Mouse (Mus musculus) frontal cortex, postnatal 36 days (tissue): ENCODE data around the gene Jsrp1.

Experiments
- DNase-seq, 2 experiments: peaks; one replicate each; pipeline ENCODE4 v3.0.0; 2022; ENCODE audit warnings: low spot score in 2 of 2

Gene Jsrp1

GRCm38 (mm10) chr10:80813366-80813765 is at the start of gene Jsrp1:
Gene Jsrp1, minus strand, starts transcription at chr10:80813498.
- no peak for DNase-seq

GRCm38 (mm10) chr10:80862305-80862704 is 49.0 kb upstream of the Jsrp1 start:
- no peak for DNase-seq

GRCm38 (mm10) chr10:80858350-80858935 is 45.1 kb upstream of the Jsrp1 start:
- no peak for DNase-seq

- no peak for DNase-seq
Measured at GRCm38 (mm10) chr10:80857848-80858247, 44.5 kb upstream of the Jsrp1 start.

- DNase-seq = no peak
Measured at GRCm38 (mm10) chr10:80857386-80857785, 44.1 kb upstream of the Jsrp1 start.

GRCm38 (mm10) chr10:80856908-80857307 is 43.6 kb upstream of the Jsrp1 start:
- DNase-seq = no peak

GRCm38 (mm10) chr10:80856267-80856666 is 43.0 kb upstream of the Jsrp1 start:
- DNase-seq = no peak

GRCm38 (mm10) chr10:80855749-80856073 is 42.4 kb upstream of the Jsrp1 start:
- no peak for DNase-seq

- peak; percentile 96 to 98 for DNase-seq
Measured at GRCm38 (mm10) chr10:80854913-80855748, 41.8 kb upstream of the Jsrp1 start, which contains the start of the genes Lsm7 and Sppl2b. Gene Lsm7, minus strand, starts transcription at chr10:80855209. Gene Sppl2b, plus strand, starts transcription at chr10:80855275.

GRCm38 (mm10) chr10:80848571-80848970 is 35.3 kb upstream of the Jsrp1 start:
- DNase-seq = no peak

- DNase-seq = peak; percentile 44 to 54
Measured at GRCm38 (mm10) chr10:80845732-80846131, 32.4 kb upstream of the Jsrp1 start.

GRCm38 (mm10) chr10:80845055-80845693 is 31.9 kb upstream of the Jsrp1 start:
- no peak for DNase-seq

GRCm38 (mm10) chr10:80843931-80844547 is 30.7 kb upstream of the Jsrp1 start, which contains the start of gene Lingo3:
Gene Lingo3, minus strand, starts transcription at chr10:80844039.
- DNase-seq = peak; percentile 54 to 57

GRCm38 (mm10) chr10:80843087-80843930 is 30.0 kb upstream of the Jsrp1 start:
- no peak for DNase-seq

GRCm38 (mm10) chr10:80842334-80842733 is 29.0 kb upstream of the Jsrp1 start:
- peak; percentile 56 to 59 for DNase-seq

GRCm38 (mm10) chr10:80841685-80842084 is 28.4 kb upstream of the Jsrp1 start:
- DNase-seq = no peak

- no peak for DNase-seq
Measured at GRCm38 (mm10) chr10:80839848-80840247, 26.6 kb upstream of the Jsrp1 start.

- no peak for DNase-seq
Measured at GRCm38 (mm10) chr10:80838346-80838912, 25.1 kb upstream of the Jsrp1 start.

GRCm38 (mm10) chr10:80837827-80838226 is 24.5 kb upstream of the Jsrp1 start:
- no peak for DNase-seq

GRCm38 (mm10) chr10:80836949-80837379 is 23.7 kb upstream of the Jsrp1 start:
- no peak for DNase-seq

- no peak for DNase-seq
Measured at GRCm38 (mm10) chr10:80835617-80836016, 22.3 kb upstream of the Jsrp1 start.
